Mouse (Mus musculus): ENCODE measurements at regions not wholly inside any gene's neighbourhood (a gene's known extent, or its start where the extent isn't known, plus 50 kb on each side); places are given as distances from the start of the nearest gene placed in this dataset.
A peak's percentile ranks its signal among the peaks of the same experiment; 100 is the strongest.

GRCm38 (mm10) chr10:92578872-92579271 is 143.3 kb downstream of the Nedd1 start:
- H3K27me3 ChIP-seq (replicated peaks; ENCODE audit: control insufficient read depth, insufficient read depth, low read length) = no peaks in the 10 kb centered on the region
- 85% methylated on average over 2 of the region's 2 CpGs for WGBS
- H3K4me2 ChIP-seq (ENCODE audit: low read length) = no peak overlapping the region
- no peaks in the 10 kb centered on the region for H3K36me3 ChIP-seq (ENCODE audit: control insufficient read depth, insufficient read depth, low read length)
- no peak overlapping the region for H3K4me3 ChIP-seq (ENCODE audit: low read depth, low read length)
- H3K9ac ChIP-seq (ENCODE audit: low read length) = no peak overlapping the region
- H3K27ac ChIP-seq (ENCODE audit: low read depth, low read length) = no peak overlapping the region
- H3K9me3 ChIP-seq (replicated peaks; ENCODE audit: control insufficient read depth, low read length) = no peaks in the 10 kb centered on the region
- no peak for DNase-seq (ENCODE audit: low spot score)
- ATAC-seq = no peak
- no peaks in the 10 kb centered on the region for H3K4me1 ChIP-seq (ENCODE audit: control insufficient read depth, insufficient read depth, low read length)

DNA sequence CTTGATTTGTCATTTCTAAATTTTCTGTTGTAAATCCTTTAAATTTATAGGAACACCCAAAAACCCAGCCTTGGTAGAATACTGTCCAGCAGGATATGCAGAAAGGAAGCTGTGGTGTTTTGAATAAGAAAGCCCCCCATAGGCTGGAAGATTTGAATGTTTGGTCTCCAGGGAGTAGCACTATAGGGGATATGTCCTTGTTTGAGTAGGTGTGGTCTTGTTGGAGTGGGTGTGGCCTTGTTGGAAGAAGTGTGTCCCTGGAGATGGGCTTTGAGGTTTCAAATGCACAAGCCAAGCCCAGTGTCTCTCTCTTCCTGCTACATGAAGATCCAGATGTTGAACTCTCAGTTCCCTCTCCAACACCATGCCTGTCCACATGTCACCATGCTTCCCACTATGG is 151.7 kb downstream of the Nedd1 start:
- ATAC-seq (no peak), DNase-seq (ENCODE audit: low spot score) (no peak)

GRCm38 (mm10) chr10:92557463-92557862 is 164.8 kb downstream of the Nedd1 start:
- H3K9ac ChIP-seq (ENCODE audit: low read length) = no peak overlapping the region

More for the DNA sequence above, 151.7 kb downstream of the Nedd1 start:
- Histone ChIP-seq H3K27ac (ENCODE audit: low read depth, low read length) (no peak overlapping the region), H3K36me3 (ENCODE audit: control insufficient read depth, insufficient read depth, low read length) (no peaks in the 10 kb centered on the region), H3K4me1 (ENCODE audit: control insufficient read depth, insufficient read depth, low read length) (no peaks in the 10 kb centered on the region), H3K9me3 (replicated peaks; ENCODE audit: control insufficient read depth, low read length) (no peaks in the 10 kb centered on the region), H3K27me3 (replicated peaks; ENCODE audit: control insufficient read depth, insufficient read depth, low read length) (no peaks in the 10 kb centered on the region), H3K4me2 (ENCODE audit: low read length) (no peak overlapping the region), H3K9ac (ENCODE audit: low read length) (no peak overlapping the region), H3K4me3 (ENCODE audit: low read depth, low read length) (no peak overlapping the region)

DNA sequence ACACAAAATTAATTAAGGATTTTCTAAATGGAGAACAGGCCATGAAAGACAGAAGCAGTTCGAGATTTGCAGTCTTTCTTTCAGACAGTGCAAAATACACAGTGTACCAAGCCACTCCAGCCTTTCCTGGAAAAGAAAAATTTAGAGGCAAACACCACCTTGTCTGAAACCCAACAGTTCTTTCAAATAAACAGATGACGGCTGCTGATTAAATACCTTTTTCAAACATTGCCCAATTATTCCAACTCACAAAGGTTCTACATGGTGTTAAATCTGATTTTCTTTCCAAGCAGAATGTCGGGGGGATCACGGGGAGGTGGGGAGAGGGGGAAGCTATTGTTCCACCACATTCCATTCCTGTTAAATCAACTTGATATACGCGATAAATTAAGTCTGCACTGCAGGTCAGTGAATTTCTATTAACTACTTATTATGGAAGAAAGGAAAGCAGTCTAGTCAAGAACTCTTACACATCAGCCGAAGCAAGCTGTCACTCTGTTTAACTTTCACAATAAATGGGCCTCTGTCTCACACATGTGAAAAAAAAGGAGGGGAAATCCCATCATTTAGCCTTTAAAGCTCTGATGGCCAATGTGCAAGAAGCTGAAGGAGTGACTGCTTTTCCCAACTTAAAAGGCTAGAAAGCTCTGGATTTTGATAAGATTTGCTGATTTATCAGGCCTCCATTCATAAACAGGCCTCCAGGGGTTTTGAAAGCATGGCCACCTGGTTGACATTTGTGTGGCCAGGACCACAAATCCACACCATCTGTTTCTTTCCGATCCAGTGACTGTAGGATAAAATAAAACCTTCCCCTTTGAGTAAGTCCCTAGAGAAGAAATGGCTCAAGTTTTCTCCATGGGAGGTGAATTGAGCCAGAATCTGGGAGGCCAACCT is 165.4 kb downstream of the Nedd1 start:
- Histone ChIP-seq H3K9me3 (replicated peaks; ENCODE audit: control insufficient read depth, low read length) (no peaks in the 10 kb centered on the region), H3K36me3 (ENCODE audit: control insufficient read depth, insufficient read depth, low read length) (no peaks in the 10 kb centered on the region), H3K4me3 (ENCODE audit: low read depth, low read length) (no peak overlapping the region), H3K4me2 (ENCODE audit: low read length) (peak overlapping the region; percentile 34), H3K27me3 (replicated peaks; ENCODE audit: control insufficient read depth, insufficient read depth, low read length) (no peaks in the 10 kb centered on the region), H3K27ac (ENCODE audit: low read depth, low read length) (peak overlapping the region; percentile 71), H3K9ac (ENCODE audit: low read length) (no peak overlapping the region), H3K4me1 (ENCODE audit: control insufficient read depth, insufficient read depth, low read length) (peaks cover 18% of the 10 kb centered on the region)
- WGBS = 1% methylated on average over 8 of the region's 8 CpGs
- DNase-seq (ENCODE audit: low spot score) (peak; percentile 91), ATAC-seq (peak; percentile 81)

More at GRCm38 (mm10) chr10:92557463-92557862, 164.8 kb downstream of the Nedd1 start:
- Histone ChIP-seq H3K4me3 (ENCODE audit: low read depth, low read length) (no peak overlapping the region), H3K27me3 (replicated peaks; ENCODE audit: control insufficient read depth, insufficient read depth, low read length) (no peaks in the 10 kb centered on the region), H3K27ac (ENCODE audit: low read depth, low read length) (peak overlapping the region; percentile 71), H3K36me3 (ENCODE audit: control insufficient read depth, insufficient read depth, low read length) (no peaks in the 10 kb centered on the region), H3K9me3 (replicated peaks; ENCODE audit: control insufficient read depth, low read length) (no peaks in the 10 kb centered on the region), H3K4me1 (ENCODE audit: control insufficient read depth, insufficient read depth, low read length) (peaks cover 18% of the 10 kb centered on the region), H3K4me2 (ENCODE audit: low read length) (no peak overlapping the region)
- DNase-seq (ENCODE audit: low spot score) (no peak), ATAC-seq (no peak)
- 12% methylated on average over 4 of the region's 4 CpGs for WGBS

- Histone ChIP-seq H3K9ac (ENCODE audit: low read length) (no peak overlapping the region), H3K4me1 (ENCODE audit: control insufficient read depth, insufficient read depth, low read length) (peaks cover 18% of the 10 kb centered on the region), H3K27ac (ENCODE audit: low read depth, low read length) (peak overlapping the region; percentile 67), H3K4me3 (ENCODE audit: low read depth, low read length) (no peak overlapping the region), H3K4me2 (ENCODE audit: low read length) (peak overlapping the region; percentile 34), H3K36me3 (ENCODE audit: control insufficient read depth, insufficient read depth, low read length) (no peaks in the 10 kb centered on the region), H3K9me3 (replicated peaks; ENCODE audit: control insufficient read depth, low read length) (no peaks in the 10 kb centered on the region), H3K27me3 (replicated peaks; ENCODE audit: control insufficient read depth, insufficient read depth, low read length) (no peaks in the 10 kb centered on the region)
- ATAC-seq (peak; percentile 60), DNase-seq (ENCODE audit: low spot score) (peak; percentile 87)
- WGBS = 3% methylated on average over 13 of the region's 13 CpGs
Measured at GRCm38 (mm10) chr10:92555727-92556525, 166.3 kb downstream of the Nedd1 start.

DNA sequence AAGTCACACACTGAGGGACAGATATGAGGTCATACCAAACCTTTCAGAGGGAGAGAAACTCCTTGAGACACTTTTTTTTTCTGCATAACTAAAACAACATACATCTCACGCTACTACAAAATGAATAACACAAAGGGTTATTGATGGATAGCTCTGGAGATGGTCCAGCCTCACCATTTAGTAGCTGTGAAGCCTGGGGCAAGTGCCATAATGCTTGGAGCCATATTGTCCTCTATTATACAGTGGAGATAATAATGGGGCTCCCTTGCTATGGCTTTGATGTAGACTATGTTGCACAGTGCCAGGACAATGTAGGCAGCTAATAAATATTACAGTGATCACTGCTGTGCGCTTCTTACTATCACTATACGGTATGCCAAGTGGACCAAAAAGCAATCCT is 168.3 kb downstream of the Nedd1 start:
- Histone ChIP-seq H3K9me3 (replicated peaks; ENCODE audit: control insufficient read depth, low read length) (no peaks in the 10 kb centered on the region), H3K27me3 (replicated peaks; ENCODE audit: control insufficient read depth, insufficient read depth, low read length) (no peaks in the 10 kb centered on the region), H3K36me3 (ENCODE audit: control insufficient read depth, insufficient read depth, low read length) (no peaks in the 10 kb centered on the region), H3K9ac (ENCODE audit: low read length) (no peak overlapping the region), H3K4me1 (ENCODE audit: control insufficient read depth, insufficient read depth, low read length) (peaks cover 18% of the 10 kb centered on the region), H3K27ac (ENCODE audit: low read depth, low read length) (no peak overlapping the region), H3K4me3 (ENCODE audit: low read depth, low read length) (no peak overlapping the region), H3K4me2 (ENCODE audit: low read length) (no peak overlapping the region)
- DNase-seq (ENCODE audit: low spot score) = peak; percentile 58
- WGBS = 58% methylated on average over 3 of the region's 3 CpGs
- ATAC-seq = no peak

GRCm38 (mm10) chr10:92548875-92549586 is 173.2 kb downstream of the Nedd1 start:
- Histone ChIP-seq H3K36me3 (ENCODE audit: control insufficient read depth, insufficient read depth, low read length) (no peaks in the 10 kb centered on the region), H3K4me3 (ENCODE audit: low read depth, low read length) (no peak overlapping the region), H3K27me3 (replicated peaks; ENCODE audit: control insufficient read depth, insufficient read depth, low read length) (no peaks in the 10 kb centered on the region), H3K27ac (ENCODE audit: low read depth, low read length) (no peak overlapping the region), H3K9ac (ENCODE audit: low read length) (no peak overlapping the region), H3K9me3 (replicated peaks; ENCODE audit: control insufficient read depth, low read length) (no peaks in the 10 kb centered on the region), H3K4me1 (ENCODE audit: control insufficient read depth, insufficient read depth, low read length) (no peaks in the 10 kb centered on the region), H3K4me2 (ENCODE audit: low read length) (no peak overlapping the region)
- ATAC-seq (no peak), DNase-seq (ENCODE audit: low spot score) (peak; percentile 19)
- 53% methylated on average over 4 of the region's 4 CpGs for WGBS

DNA sequence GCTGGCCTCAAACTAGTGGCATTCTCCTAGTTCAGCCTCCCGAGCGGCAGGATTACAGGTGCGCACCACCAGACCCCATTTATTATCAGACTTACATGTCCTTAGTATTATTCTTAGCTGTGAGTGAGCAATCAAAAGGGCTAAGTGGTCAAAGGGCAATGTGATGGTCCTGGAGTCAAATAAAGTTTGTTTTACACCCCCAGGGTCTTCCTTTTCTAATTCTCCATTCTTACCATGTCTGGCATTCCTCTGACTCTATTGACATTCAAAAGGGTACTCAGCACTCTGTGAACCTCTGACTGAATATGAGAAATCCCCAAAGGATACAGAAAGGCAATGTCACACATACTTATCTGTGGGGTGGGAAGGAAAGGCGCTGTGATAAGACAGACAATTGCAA is 183.8 kb downstream of the Nedd1 start:
- Histone ChIP-seq H3K9ac (ENCODE audit: low read length) (no peak overlapping the region), H3K9me3 (replicated peaks; ENCODE audit: control insufficient read depth, low read length) (no peaks in the 10 kb centered on the region), H3K36me3 (ENCODE audit: control insufficient read depth, insufficient read depth, low read length) (no peaks in the 10 kb centered on the region), H3K4me2 (ENCODE audit: low read length) (no peak overlapping the region), H3K4me3 (ENCODE audit: low read depth, low read length) (no peak overlapping the region), H3K27me3 (replicated peaks; ENCODE audit: control insufficient read depth, insufficient read depth, low read length) (no peaks in the 10 kb centered on the region), H3K4me1 (ENCODE audit: control insufficient read depth, insufficient read depth, low read length) (no peaks in the 10 kb centered on the region), H3K27ac (ENCODE audit: low read depth, low read length) (no peak overlapping the region)
- ATAC-seq (no peak), DNase-seq (ENCODE audit: low spot score) (no peak)
- 90% methylated on average over 4 of the region's 4 CpGs for WGBS
